Mouse (Mus musculus): Measurements from ENCODE around the gene Bpgm.

Gene Bpgm

DNA sequence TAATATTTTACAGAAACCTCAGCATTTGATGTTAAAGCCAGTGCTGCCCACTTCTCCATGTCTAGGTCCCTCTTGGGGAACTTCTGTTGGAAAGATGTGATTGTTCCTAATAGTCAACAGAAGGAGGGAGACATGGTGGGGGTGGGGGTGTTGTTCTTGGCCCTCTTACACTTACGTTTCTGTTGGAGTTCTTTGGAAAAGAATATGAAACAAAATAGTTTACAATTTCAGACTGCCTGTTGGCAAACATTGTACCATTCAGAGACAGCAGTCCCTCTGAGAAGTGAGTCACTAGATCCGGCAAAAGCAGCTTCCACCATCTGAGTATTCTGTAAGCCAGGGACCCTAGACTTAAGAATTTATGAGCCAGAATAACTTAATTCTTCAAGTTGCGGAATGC is 54.0 kb downstream of the Bpgm start:
- no peak for DNase-seq (ENCODE audit: low spot score)

DNA sequence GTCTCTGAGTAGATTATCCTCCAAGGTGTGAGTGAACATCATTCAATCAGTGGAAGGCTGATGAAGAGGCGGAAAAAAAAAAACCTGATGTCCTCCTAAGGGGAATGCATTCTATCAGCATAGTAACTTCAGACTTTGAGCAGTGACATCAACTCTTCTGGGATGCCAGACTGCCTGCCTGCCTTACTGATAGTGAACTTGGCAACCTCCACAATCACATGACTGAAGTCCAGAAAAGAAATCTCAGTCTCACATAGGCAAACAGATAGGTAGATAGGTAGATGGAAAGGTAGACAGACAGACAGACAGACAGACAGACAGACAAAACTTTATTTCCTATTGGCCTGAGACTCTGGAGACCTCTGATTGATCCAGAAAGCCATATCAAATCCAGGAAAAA is 57.0 kb downstream of the Bpgm start:
- no peak for DNase-seq (ENCODE audit: low spot score)

DNA sequence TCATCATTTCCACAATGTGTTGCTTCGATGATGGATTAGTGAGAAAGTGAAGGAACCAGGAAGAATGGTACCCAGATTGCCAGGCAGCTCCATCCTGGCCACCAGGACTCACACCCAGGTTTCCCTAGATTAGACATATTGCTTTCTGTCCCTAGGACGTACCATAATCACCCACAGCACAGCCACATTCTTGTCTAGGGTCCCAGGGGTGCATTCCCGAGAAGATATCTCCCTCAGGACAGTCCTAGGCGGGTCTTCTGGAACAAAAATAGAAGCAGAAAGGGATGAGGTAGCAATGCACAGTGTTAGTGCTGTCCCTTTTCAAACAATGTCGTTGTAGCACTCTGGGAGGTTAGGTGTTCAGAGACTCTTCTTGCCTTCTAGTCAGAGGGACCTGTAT is 57.9 kb downstream of the Bpgm start:
- no peak for DNase-seq (ENCODE audit: low spot score)

DNA sequence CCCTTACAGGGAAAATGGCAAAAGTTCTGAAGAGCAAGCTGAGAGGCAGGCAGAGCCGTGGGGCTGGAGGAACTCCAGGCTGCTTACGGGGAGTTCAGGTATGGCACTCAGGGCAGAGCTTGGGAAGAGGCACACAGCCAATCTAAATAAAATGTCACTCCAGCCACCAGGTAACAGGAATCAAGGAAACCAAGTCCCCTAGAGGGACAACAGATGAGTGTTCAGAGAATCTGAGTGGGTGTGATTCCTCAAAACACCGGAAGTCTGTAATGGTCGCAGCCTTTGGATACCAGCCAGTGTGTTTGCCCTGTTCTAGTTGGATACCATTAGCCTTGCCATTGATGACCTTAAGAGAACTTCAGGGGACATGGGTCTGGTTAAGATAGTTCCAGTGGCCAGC is 66.9 kb downstream of the Bpgm start:
- no peak for DNase-seq (ENCODE audit: low spot score)

DNA sequence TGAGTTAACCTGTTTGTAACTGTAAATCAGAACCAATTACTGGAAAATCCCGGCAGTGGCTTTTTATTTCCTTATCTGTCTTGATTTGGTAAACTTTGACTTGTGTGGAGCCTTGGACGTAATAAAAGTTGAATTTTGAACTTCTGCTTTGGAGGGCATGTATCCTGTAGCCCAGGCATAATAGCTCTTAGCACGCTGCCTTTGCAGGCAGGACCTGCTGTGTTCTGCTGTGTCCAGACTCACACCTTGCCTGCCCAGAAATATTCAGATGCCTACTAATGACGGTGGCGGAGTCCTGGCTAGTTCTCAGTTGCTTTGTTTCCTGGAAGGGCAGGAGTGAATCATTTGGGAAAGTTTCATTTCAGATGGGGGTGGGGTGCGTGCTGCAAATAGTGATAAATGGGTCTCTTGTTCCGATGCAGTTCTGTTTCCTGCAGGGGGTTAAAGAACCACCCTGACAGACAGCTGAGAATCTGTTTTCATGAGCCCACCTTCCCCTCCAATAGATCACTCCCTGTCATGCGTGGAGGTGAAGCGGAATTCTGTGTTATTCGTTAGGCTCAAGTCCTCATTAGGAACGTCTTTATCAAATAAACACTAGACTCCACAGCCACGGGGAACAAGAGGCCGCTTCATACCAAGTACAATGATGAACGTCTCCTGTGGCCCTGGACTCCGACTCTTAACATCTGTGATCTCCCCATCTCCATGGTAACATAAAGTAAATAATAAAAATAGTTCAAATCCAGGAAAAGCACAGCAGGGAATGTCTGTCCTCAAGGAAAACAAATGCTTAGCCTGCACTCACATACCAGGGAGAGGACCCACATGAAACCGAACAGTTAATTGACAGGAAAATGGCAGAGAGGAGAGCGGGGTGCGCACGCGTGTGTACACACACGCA is 67.5 kb downstream of the Bpgm start:
- DNase-seq (ENCODE audit: low spot score) = peak; percentile 18

DNA sequence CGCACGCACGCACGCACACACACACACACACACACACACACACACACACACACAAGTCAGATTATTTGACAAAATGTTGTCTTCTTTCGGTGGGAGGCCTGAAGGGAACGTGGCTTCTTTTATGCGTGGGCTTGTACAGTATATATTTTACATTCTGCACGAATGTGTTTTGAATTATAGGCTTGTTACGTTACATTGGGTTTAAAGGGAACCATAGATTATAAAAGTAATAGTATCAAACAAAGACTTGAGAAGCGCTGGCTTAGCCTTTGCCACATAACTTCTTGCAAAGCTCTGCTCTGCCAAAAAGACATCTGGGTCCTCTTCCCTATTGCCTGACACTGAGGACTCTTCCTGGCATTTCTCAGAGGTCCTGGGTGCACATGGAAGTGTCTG is 68.2 kb downstream of the Bpgm start:
- no peak for DNase-seq (ENCODE audit: low spot score)

DNA sequence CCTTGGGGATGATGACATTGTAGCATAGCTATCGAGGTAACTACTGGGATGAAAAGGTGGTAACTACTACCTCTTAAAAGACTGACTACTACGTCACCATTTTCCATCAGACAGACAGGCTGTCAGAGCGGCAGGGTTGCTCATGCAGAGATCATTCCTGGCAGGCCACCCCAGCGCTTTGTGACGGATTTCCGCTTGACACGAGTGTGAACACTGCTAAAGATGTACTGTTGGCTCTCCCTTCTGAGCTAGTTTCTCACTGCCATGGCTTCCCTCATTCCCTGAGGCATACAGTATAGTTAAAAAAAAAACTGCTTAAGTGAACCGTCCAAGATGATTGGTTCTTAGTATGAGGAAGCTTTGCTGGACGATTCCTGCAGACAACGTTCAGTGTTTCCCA is 69.3 kb downstream of the Bpgm start:
- DNase-seq (ENCODE audit: low spot score) = no peak

DNA sequence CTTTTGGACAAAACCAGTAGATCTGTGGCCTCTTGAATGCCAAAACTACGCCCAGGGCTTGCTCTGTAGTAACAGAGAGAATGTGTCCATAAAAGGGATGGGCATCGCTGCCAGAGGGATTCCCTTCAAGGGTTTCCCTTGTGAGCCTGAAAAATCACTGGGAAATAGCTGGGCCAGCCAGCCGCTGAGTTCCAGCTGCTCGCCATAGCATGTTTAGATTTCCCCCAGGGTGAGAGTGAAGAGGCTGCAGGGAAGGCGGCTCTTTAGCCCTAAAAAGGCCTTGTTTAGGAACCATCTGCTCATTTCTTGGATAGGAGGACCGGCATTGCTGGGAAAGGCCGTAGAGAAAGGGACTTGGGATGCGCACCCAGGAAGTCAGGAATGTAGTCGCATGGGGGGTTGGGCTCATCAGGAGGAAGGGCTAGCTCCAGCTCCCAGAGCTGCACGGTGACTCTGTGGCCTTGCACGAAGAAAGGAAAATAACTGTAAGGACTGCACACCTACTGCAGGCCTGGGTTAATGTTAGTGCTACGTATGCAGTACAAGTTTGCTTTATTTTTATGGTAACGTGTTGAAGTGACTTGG is 72.5 kb downstream of the Bpgm start:
- DNase-seq (ENCODE audit: low spot score) = no peak

DNA sequence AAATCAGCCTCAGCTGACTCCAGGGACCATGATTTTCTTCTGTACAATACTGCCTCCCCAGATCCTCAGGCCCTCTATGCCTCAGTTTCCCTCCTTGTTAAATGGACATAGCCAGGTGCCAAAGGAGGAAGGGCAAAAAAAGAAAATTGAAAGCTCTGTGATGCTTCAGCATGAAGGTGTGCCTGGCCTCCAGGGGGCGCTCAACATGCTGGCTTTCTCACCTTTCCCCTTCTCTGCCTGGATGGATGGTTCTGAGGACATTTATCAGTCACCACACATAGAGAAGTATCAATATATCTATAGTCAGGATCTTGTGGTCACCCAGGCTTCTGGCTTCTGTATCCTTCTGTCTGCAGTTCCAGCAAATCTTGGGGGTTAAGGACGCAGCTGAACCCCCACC is 73.0 kb downstream of the Bpgm start:
- DNase-seq (ENCODE audit: low spot score) = peak; percentile 70

DNA sequence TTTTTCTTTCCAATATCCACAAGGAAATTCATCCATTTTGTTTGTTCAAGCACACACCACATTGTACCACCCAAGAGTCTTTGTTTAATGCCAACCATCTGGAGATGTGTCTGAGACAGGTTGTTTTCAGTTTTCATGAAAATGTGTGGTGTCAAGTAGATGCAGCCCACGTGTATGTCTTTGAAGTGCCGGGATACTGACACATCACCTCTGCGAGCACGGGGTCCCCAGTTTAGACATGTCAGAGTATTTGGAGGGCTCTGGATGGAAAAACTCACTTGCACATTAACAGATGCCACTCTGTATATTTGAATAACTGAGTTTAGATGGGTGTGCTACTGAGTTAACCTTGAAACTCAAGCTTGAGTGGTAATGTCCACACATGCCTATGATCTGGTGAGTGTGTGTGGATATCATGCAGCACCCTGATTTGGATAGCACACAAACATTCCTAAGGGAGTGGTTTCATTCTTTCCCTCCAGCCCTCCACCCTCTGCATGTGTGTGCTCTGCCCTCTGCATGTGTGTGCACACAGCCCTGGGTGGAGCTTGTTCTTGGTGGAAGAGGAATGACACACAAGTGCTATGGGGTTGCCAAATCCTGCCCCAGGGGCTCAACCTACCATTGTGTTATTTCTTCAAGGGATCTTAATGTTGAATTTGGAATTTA is 76.6 kb downstream of the Bpgm start:
- DNase-seq (ENCODE audit: low spot score) = no peak

DNA sequence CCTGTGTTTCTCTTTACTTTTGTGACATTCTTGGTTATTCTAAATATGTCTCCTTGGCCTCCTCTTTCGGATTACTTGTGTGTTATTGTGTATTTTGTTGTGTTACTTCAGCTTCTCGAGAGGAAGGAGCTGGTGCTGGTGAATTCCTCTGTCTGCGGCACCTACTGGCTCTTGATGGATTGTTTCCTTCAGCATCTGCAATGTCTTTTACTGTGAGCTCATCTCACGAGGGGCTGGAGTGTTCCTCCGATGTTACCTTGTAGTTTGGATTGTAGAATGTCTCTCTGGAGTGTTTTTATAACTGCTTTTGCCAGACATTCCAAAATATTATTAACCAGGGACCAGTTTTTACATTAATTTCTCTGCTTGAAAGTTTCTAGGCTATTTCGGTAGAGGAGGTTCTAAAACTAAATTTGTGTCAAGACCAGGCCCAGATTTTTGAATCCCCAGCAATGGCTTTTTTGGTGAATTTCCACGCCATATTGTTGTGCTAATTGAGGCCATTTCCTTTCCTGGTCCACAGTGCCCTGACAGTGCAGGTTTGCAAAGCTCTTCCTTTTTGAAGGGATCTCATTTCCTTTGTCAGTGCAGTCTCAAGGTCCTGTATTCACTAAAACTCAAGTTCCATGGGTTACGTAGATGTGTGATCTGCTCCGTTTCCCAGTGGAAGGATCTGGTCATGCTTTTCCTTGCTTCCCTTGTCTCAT is 78.4 kb downstream of the Bpgm start:
- DNase-seq (ENCODE audit: low spot score) = no peak
